Mouse (Mus musculus) lung, postnatal 4 days (tissue): ENCODE measurements at regions not wholly inside any gene's neighbourhood (a gene's known extent, or its start where the extent isn't known, plus 50 kb on each side); places are given as distances from the start of the nearest gene placed in this dataset.

Source experiments
- DNase-seq, 2 experiments: peaks; one replicate each; pipeline ENCODE4 v3.0.0; 2021

- peak in 1 of 2 experiments; percentile 24 for DNase-seq
These were observed 440.7 kb downstream of the Adam3 start for GRCm38 (mm10) chr8:24284966-24285365.

- DNase-seq = no peak
These were observed 441.7 kb downstream of the Adam3 start for GRCm38 (mm10) chr8:24283901-24284405.

GRCm38 (mm10) chr8:24280296-24280695, 445.4 kb downstream of the Adam3 start:
- DNase-seq = no peak

GRCm38 (mm10) chr8:24278391-24278790, 447.3 kb downstream of the Adam3 start:
- no peak for DNase-seq

GRCm38 (mm10) chr8:24261359-24261758, 464.3 kb downstream of the Adam3 start:
- no peak for DNase-seq

GRCm38 (mm10) chr8:24258622-24259021, 467.0 kb downstream of the Adam3 start:
- DNase-seq = no peak

- no peak for DNase-seq
These were observed 483.4 kb downstream of the Adam3 start for GRCm38 (mm10) chr8:24242211-24242610.

- no peak for DNase-seq
These were observed 485.3 kb downstream of the Adam3 start for GRCm38 (mm10) chr8:24240211-24240983.

- no peak for DNase-seq
These were observed 490.7 kb downstream of the Adam3 start for GRCm38 (mm10) chr8:24234981-24235380.

GRCm38 (mm10) chr8:24228148-24228547, 497.5 kb downstream of the Adam3 start:
- no peak for DNase-seq

GRCm38 (mm10) chr8:24227331-24228072, 498.1 kb downstream of the Adam3 start:
- no peak for DNase-seq

GRCm38 (mm10) chr8:24220222-24220621, 505.4 kb downstream of the Adam3 start:
- no peak for DNase-seq

- no peak for DNase-seq
These were observed 509.0 kb downstream of the Adam3 start for GRCm38 (mm10) chr8:24216655-24217054.

GRCm38 (mm10) chr8:24215510-24216138, 510.0 kb downstream of the Adam3 start:
- DNase-seq = no peak

GRCm38 (mm10) chr8:24214315-24214714, 511.3 kb downstream of the Adam3 start:
- DNase-seq = no peak

GRCm38 (mm10) chr8:24212216-24213200, 513.1 kb downstream of the Adam3 start:
- DNase-seq = no peak

GRCm38 (mm10) chr8:24211091-24211490, 514.6 kb downstream of the Adam3 start:
- DNase-seq = no peak
